Mouse (Mus musculus): ENCODE data around the gene Ints1. TPM values are rescaled to one million over a fixed set of nuclear protein-coding genes. Genes with fewer than 3 reads are reported as not detected.
A peak's percentile ranks its signal among the peaks of the same experiment; 100 is the strongest.

Ints1 gene
- 12.1 and 14.5 TPM in 2 replicates for polyA plus RNA-seq (2012; rRNA removed)
- 13.5 and 17.5 TPM in 2 replicates for polyA plus RNA-seq (2014; fragmentation: Nextera tagmentation; extraction: Ambion mirVana)

DNA sequence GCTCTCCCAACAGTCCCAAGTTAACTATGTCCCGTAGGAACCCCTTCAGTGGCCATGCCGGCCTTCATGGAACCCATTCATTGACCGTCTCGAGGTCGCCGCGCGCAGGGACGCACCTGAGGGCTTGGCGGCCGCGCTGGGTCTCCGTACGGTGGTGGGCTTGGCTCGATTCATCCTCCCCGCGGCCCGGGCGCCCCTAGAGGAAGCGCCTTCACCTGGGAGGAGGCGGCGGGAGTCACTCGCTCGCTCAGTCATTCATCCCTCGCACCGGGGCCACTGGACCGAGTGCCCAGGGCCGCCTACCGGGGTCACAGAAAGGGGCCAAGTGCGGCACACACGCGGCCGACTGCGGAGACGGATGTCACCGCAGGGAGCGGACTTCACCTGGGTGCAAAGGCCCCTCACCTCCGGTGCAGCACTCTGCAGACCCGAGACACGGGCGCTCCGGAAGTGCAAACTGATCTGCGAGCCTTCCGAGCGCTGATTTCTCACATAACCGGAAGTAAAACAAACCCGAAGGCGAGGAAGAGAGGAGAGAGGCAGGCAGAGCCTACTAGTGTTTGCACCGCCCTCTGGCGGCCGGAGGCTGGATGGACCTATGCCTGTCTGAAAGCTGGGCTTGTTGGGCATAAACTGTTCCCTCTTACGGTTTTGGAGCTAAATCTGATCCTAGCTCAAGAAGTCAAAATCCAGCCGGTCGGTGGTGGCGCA, at the start of gene Ints1:
TSS of gene Ints1 (minus strand) at position 459 of the 711 bp plus-strand sequence.
- peak within 1 kb of the TSS; percentile 66 to 93 for H3K4me3 ChIP-seq (ENCODE audit: insufficient read depth in 1 of 2, low read depth in 2 of 2, low read length in 2 of 2)
- H3K36me3 ChIP-seq (replicated peaks; ENCODE audit: control insufficient read depth, insufficient read depth, low read depth), result peaks cover 19% of the 10 kb centered on the region
- peaks cover 0 to 3% of the 10 kb centered on the region in 2 experiments; a peak in 1 of 4 replicates for H3K4me1 ChIP-seq (replicated peaks; ENCODE audit: control insufficient read depth in 2 of 2, insufficient read depth in 2 of 2, low read length in 1 of 2)
- DNase-seq (ENCODE audit: low read depth in 3 of 3, low spot score in 3 of 3) (peak; percentile 90 to 92 (median 92)), ATAC-seq (ENCODE audit: insufficient read depth) (peak; percentile 90)
- H3K9me3 ChIP-seq (ENCODE audit: control insufficient read depth, low read length), result no peaks in the 10 kb centered on the region
- WGBS (ENCODE audit: insufficient replicate concordance), result under 1% methylated on average over 55 of the region's 55 CpGs
- peak within 1 kb of the TSS; percentile 77 for H3K9ac ChIP-seq (replicated peaks)
- TF ChIP-seq CTCF (IDR thresholded peaks at IDR 0.05; ENCODE audit: low read depth), result peak; percentile 97
- TF ChIP-seq EP300 (IDR thresholded peaks at IDR 0.05; ENCODE audit: low read depth), result 0 out of 2 replicates have a peak, but pooled peaks have one; percentile 30
- H3K27me3 ChIP-seq (ENCODE audit: control insufficient read depth, insufficient read depth, low read length), result no peaks in the 10 kb centered on the region
- H3K4me2 ChIP-seq (ENCODE audit: low read depth), result peak within 1 kb of the TSS; percentile 97
- H3K27ac ChIP-seq, result peak within 1 kb of the TSS; percentile 4

DNA sequence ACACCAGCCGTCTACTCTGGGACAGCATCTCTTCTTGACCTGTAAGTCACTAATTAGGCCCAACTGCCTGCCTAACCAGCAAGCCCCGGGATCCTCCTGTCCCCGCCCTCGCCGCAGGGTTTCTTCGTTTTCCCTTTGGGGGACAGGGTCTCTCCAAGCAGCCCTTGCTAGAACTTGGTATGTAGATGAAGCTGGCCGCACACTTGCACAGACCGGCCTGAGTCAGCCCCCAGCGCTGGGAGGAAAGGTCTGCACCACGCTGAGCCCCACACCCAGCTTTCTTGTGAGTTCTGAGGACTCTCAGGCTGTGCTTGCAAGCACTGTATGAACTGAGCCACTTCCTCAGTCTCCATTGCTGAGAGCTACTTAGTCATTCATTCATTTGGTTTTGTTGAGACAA, 49.1 kb upstream of the Ints1 start:
- WGBS (ENCODE audit: insufficient replicate concordance), result 85% methylated on average over 10 of the region's 10 CpGs
- Histone ChIP-seq H3K27me3 (ENCODE audit: control insufficient read depth, insufficient read depth, low read length) (no peaks in the 10 kb centered on the region), H3K4me3 (ENCODE audit: insufficient read depth in 1 of 2, low read depth in 2 of 2, low read length in 2 of 2) (no peak overlapping the region), H3K9ac (replicated peaks) (no peak overlapping the region), H3K4me1 (replicated peaks; ENCODE audit: control insufficient read depth in 2 of 2, insufficient read depth in 2 of 2, low read length in 1 of 2) (peaks cover 0 to 14% of the 10 kb centered on the region in 2 experiments; a peak in 3 of 4 replicates), H3K9me3 (ENCODE audit: control insufficient read depth, low read length) (no peaks in the 10 kb centered on the region), H3K27ac (no peak overlapping the region), H3K36me3 (replicated peaks; ENCODE audit: control insufficient read depth, insufficient read depth, low read depth) (peaks cover 14% of the 10 kb centered on the region), H3K4me2 (ENCODE audit: low read depth) (peak overlapping the region; percentile 14; the same call in 1 of the 2 replicates)
- no peak for ATAC-seq (ENCODE audit: insufficient read depth)
- DNase-seq (ENCODE audit: low read depth in 3 of 3, low spot score in 3 of 3), result no peak
- TF ChIP-seq CTCF (IDR thresholded peaks at IDR 0.05; ENCODE audit: low read depth), result no peak

DNA sequence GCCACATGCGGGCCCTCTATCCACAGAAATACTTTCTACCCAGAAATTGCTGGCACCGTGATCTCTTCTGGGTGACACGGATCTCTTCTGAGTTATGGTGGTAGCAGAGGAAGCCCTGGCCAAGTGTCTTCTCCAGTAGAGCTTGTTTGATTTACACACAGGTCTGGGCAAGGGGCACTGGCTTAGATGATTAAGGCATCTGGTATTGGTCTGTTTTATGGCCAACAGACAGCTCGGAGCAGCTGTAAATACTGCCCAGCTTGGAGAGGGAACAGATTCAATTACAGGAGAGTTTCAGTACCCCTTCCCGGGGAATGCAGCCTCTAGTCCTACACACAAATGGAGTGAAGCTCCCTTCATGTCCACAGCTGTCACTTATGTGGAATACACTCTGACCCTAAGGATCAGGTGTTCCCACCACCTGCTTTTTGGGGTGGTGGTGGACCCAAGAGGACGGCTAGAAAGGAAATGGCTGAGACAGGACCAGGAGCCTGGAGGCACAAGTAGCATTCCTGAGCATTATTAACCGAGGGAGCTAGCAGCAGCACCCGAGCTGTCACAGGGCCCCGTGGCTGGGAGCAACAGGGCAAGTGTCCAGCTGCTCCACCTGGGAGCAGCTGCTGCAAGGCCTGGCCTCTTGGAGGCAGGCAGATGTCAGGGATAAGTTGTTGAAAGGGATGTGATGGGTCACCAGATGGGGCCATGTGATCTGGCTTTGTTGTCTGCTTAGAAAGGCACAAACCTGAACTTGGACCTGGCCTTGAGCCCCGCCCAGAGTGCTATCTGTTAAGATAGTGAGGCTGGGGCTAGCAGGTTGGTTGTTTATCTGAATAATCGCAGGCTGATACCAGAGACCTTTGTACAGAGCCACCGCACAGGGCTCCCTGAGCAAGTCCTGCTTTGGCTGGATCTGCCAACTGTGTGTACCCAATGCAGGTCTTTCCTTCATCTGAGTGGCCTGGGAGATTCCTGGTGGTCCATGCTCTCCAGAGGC, 46.3 kb upstream of the Ints1 start:
- TF ChIP-seq CTCF (IDR thresholded peaks at IDR 0.05; ENCODE audit: low read depth) (no peak), EP300 (IDR thresholded peaks at IDR 0.05; ENCODE audit: low read depth) (no peak)

DNA sequence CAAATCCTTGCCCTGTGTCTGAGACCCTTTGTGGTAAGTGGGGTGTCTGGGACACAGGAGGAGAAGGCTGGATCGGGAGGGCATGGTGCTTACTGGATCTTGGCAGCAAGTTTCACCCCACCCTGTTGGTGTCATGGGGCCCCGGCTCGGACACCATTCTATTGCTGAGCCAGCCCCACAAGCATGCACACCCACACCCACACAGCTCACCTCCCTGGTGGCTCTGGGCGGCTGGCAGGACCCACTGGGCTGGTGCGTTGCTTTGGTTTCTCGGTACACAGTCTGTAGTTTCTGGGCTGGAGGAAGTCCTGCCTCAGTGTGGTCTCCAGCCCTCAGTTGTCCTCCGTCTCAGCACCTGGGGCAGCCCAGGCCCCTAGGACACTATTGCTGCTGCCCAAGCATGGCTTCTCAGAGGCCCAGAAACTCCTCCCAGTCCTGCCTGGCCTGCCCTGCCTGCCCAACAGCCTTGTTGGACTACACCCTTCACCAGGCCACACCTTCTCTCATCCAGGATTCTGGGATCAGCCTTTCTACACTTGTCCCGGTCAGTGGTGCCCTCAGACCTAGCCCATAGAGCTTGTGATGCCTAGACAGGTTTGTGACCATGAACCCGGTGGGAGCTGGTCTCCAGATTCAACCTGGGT, 44.2 kb upstream of the Ints1 start, which contains the start of gene Tmem184a:
TSS of gene Tmem184a (minus strand) at position 380 of the 644 bp plus-strand sequence.
- Histone ChIP-seq H3K4me1 (replicated peaks; ENCODE audit: control insufficient read depth in 2 of 2, insufficient read depth in 2 of 2, low read length in 1 of 2) (peaks cover 15 to 38% of the 10 kb centered on the region in 2 experiments), H3K27ac (peak within 1 kb of the TSS; percentile 63; the same call in 1 of the 2 replicates), H3K4me2 (ENCODE audit: low read depth) (no peak within 1 kb of the TSS)

More for the DNA sequence above, 46.3 kb upstream of the Ints1 start:
- Histone ChIP-seq H3K36me3 (replicated peaks; ENCODE audit: control insufficient read depth, insufficient read depth, low read depth) (peaks cover 14% of the 10 kb centered on the region), H3K27me3 (ENCODE audit: control insufficient read depth, insufficient read depth, low read length) (no peaks in the 10 kb centered on the region), H3K9me3 (ENCODE audit: control insufficient read depth, low read length) (no peaks in the 10 kb centered on the region), H3K4me2 (ENCODE audit: low read depth) (no peak overlapping the region), H3K9ac (replicated peaks) (no peak overlapping the region), H3K4me1 (replicated peaks; ENCODE audit: control insufficient read depth in 2 of 2, insufficient read depth in 2 of 2, low read length in 1 of 2) (peaks cover 8 to 31% of the 10 kb centered on the region in 2 experiments), H3K27ac (no peak overlapping the region), H3K4me3 (ENCODE audit: insufficient read depth in 1 of 2, low read depth in 2 of 2, low read length in 2 of 2) (no peak overlapping the region)
- DNase-seq (ENCODE audit: low read depth in 3 of 3, low spot score in 3 of 3) (no peak), ATAC-seq (ENCODE audit: insufficient read depth) (no peak)
- WGBS (ENCODE audit: insufficient replicate concordance), result 63% methylated on average over 12 of the region's 12 CpGs

More for the DNA sequence above, 44.2 kb upstream of the Ints1 start, which contains the start of gene Tmem184a:
- TF ChIP-seq CTCF (IDR thresholded peaks at IDR 0.05; ENCODE audit: low read depth) (no peak), EP300 (IDR thresholded peaks at IDR 0.05; ENCODE audit: low read depth) (no peak)
- H3K9ac ChIP-seq (replicated peaks), result no peak within 1 kb of the TSS
- H3K27me3 ChIP-seq (ENCODE audit: control insufficient read depth, insufficient read depth, low read length), result no peaks in the 10 kb centered on the region
- ATAC-seq (ENCODE audit: insufficient read depth) (no peak), DNase-seq (ENCODE audit: low read depth in 3 of 3, low spot score in 3 of 3) (no peak)
- H3K4me3 ChIP-seq (ENCODE audit: insufficient read depth in 1 of 2, low read depth in 2 of 2, low read length in 2 of 2), result no peak within 1 kb of the TSS
- peaks cover 14% of the 10 kb centered on the region for H3K36me3 ChIP-seq (replicated peaks; ENCODE audit: control insufficient read depth, insufficient read depth, low read depth)
- H3K9me3 ChIP-seq (ENCODE audit: control insufficient read depth, low read length), result no peaks in the 10 kb centered on the region
- 75% methylated on average over 9 of the region's 9 CpGs for WGBS (ENCODE audit: insufficient replicate concordance)

Measured in liver, embryonic 14.5 days (tissue).